Mouse (Mus musculus) ES-Bruce4 (cell line): ENCODE measurements around the gene Dbp.

Experiments used
- EP300 ChIP-seq: IDR thresholded peaks from 2 replicates; pipeline ENCODE4 v1.6.1; 2011; ENCODE audit warnings: low read depth, low read length; ENCODE audit not compliant: insufficient read depth
- POLR2A ChIP-seq: IDR thresholded peaks from one replicate; pipeline ENCODE4 v1.8.1; 2011; ENCODE audit warnings: low read length; ENCODE audit not compliant: insufficient read depth

DNA sequence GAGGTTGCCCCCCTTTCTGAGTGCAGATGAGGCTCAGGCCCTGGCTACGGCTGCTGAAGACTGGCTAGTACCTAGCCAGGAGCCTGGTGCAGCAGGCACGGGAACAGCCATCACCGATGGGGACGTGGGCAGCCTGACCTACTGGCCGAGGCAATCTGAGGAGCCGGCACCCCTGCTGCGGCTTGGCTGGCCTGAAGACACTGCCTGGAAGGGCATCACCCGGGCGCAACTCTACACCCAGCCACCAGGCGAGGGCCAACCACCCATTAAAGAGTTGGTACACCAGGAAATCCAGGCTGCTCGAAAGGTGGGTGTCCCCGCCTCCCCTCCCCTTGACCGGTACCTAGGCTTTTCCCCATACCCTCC lies 17.4 kb downstream of the Dbp start:
- no peak for TF ChIP-seq POLR2A
- TF ChIP-seq EP300 = no peak
